Mouse (Mus musculus): ENCODE measurements at regions not wholly inside any gene's neighbourhood (a gene's known extent, or its start where the extent isn't known, plus 50 kb on each side); places are given as distances from the start of the nearest gene placed in this dataset.

- TF ChIP-seq FLI1 (IDR thresholded peaks at IDR 0.05; ENCODE audit: low read length) (no peak), GATA1 (IDR thresholded peaks at IDR 0.05; ENCODE audit: borderline replicate concordance, low read length) (no peak)
These were observed 230.2 kb downstream of the Gm4791 start for GRCm38 (mm10) chr9:47228736-47229135.
